Mouse (Mus musculus) layer of hippocampus, postnatal 14 days (tissue): ENCODE data around the gene Cacna1a. TPM values are rescaled to one million over a fixed set of nuclear protein-coding genes. Genes with fewer than 3 reads are reported as not detected.

ENCODE experiments used
- DNase-seq, 2 experiments: peaks; one replicate each; pipeline ENCODE4 v3.0.0; 2021 to 2022; ENCODE audit warnings: low spot score in 2 of 2, mixed read lengths in 1 of 2
- long read RNA-seq, 2 experiments: library from polyadenylated mRNA; stranded (forward); transcript quantifications; one replicate each; pipeline ENCODE4 v2.0.0; 2021
- total RNA-seq, 2 experiments: library from RNA; stranded (reverse); gene quantifications; 2 replicates each; pipeline ENCODE4 v1.2.3; 2021

Cacna1a gene
- total RNA-seq, result 100 to 1,000 TPM; 256 to 259 TPM
- long read RNA-seq, experiment 1, partial matches to known transcripts, result 1 of 7 reads
- long read RNA-seq, experiment 1, other reads (novel, unspliced or antisense), result 6 of 7 reads
- long read RNA-seq, experiment 2, partial matches to known transcripts, result 10 of 17 reads
- long read RNA-seq, experiment 2, other reads (novel, unspliced or antisense), result 7 of 17 reads

DNA sequence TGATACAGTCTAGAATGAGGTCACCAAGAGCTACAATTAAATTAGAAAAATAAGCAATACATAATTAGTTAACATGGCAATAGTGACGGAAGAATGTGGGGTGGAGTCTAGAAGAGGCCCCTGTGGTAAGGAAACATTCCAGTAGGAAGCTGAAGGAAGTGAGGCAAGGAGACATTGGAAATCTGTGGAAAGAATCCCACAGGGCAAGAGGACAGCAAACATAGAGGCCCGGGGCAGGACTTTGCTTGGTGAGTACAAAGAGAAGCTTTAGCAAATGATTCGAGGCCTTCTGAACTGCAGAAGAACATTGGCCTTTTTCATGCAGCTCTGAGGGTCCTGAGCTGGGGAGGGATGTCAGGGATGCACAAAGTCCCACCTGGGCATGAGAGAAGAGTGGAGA is at the start of gene Cacna1a:
TSS of gene Cacna1a (plus strand) at position 166 of the 400 bp plus-strand sequence.
- no peak for DNase-seq

DNA sequence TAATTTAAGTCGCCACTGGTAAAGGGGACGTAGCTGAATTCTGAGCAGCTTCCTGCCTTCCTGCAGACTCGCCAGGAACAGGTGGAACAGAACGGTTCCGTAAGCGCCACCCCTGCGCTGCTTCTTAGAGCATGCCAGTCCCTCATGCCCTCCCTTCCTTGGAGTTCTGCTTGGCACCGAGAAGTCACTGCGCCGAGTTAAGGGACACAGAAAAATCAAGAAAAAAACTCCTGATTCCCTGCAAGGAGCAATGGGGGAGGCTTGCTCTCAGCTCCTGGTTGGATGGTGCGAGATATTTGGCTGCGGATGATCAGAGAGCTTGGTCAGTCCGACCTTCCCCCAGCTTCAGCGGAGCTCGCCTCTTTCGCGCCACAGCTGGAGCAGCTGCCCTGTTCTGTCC is 49.7 kb upstream of the Cacna1a start:
- DNase-seq, result no peak

DNA sequence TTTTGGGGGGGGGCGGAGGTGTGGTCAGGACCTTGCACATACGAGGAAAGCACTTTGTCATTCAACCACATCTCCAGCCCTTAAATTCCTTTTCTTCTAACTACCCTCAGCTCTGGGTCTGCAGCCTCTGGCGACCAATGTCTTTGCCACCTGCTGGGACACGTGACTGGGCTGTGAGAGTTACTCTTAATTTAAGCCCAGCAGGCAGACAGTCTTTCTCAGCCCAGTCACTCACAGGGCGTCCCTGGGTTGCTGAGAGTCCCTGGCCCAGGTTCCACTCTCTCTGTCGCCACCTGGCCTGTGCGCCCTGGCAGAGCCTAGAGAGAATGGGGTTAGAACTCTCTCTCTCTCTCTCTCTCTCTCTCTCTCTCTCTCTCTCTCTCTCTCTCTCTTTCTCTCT is 48.9 kb upstream of the Cacna1a start:
- DNase-seq, result no peak

DNA sequence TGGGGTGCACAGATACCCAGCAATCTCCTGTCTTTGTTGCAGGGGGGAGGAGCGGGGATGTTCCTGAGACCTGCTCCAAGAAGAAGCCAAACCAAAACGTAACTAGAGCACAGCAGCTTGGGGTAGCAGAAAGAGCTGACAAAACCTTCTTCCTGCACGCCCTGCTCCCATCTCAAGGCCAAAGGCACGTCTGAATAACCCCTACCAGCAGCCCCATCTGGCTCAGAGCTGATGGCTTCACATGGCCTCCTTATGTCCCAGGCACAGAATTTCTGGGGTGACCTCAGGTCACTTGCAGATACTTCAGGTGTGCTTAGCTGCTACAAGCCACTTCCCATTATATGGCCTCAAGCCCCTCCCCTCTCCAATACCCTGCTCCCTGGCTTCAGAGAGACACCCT is 48.4 kb upstream of the Cacna1a start:
- DNase-seq, result no peak

DNA sequence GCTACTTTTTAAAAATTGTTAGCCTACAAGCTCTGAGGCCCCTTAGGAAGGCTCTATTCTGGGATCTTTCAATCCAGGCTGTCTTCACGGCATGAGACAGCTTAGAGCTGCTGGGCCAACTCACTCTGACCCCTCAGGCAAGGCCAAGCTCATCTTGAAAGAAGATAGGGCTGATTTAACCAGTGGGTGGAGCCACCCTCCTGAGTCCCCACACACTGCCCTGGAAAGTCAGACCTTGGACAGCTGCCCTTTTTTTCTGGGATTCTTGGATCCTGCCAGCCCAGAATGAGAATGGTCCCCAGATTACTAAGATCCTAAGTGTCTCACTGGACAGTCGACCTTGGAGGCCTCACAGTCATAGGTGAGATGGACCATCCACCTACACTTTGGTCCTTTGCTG is 47.6 kb upstream of the Cacna1a start:
- DNase-seq, result no peak

DNA sequence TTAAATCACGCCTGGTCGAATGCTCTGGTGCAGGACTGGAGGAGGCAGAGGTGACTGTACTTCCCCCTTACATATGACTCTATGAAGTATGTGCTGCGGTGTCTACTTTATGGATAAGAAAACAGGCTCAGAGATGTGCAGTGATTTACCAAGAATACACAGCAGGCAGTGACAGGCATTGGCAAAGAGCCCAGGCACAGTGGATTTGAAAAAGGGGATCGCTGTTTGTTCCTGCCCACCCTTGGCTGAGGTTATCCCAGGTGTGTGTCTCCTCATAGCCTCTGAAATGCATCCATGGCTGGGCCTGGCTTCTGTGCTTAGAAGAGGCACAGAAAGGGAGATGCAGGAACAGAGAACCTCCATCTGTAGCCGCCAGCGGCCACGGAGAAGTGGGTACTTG is 42.7 kb upstream of the Cacna1a start:
- no peak for DNase-seq

DNA sequence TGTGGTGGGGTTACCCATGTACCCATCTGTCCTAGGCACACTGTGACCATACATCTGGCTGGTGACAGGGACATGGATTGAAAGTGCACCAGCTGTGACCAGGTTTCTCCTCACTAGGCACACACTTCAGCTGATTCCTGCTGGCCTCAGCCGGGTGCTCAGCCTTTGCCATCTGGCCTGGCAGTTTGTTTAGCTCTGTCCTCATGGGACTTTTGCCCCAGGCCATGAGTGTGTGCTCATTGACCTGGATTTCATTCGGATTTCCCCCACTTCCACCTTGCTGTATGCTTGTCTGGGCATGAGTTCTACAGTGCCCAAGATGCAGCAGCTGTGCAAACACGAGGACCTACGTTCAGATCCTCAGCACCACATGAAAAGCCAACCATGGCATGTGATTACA is 41.8 kb upstream of the Cacna1a start:
- DNase-seq, result no peak

DNA sequence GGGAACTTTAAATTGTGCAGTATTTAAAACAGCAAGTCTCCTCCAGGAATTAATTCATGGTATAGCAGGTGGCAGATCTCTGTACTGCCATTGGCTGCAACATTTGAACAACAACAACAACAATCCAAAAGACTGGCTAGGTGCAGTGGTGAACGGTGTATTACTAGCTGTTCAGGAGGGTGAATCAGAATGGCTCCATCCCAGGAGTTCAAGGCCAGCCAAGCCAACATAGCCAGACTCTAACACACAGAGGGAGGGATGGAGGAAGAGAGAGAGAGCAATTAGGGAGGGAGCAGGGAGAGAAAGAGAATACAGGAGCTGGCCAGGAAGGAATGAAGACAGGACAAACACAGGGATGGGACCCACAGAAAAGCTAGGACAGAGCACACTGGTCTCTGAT is 38.7 kb upstream of the Cacna1a start:
- no peak for DNase-seq

DNA sequence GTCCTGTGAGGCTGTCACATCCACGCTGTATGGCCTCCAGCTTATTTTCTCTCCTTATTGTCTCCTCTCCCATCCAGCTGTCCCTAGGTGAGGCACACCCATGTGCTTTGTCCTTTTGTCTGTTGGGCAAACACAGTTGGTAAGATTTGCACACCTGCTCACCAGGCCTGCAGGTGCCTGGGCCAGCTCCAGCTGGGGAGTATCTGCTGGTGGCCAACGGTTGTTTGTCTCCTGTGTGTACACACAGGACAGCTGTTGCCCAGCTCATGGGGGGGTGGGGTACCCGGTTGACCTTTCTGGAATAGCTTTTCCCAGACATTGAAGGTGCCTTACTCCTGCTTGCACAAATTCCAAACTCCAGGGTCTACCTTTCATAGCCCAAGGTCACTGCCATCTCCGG is 37.3 kb upstream of the Cacna1a start:
- DNase-seq, result no peak

DNA sequence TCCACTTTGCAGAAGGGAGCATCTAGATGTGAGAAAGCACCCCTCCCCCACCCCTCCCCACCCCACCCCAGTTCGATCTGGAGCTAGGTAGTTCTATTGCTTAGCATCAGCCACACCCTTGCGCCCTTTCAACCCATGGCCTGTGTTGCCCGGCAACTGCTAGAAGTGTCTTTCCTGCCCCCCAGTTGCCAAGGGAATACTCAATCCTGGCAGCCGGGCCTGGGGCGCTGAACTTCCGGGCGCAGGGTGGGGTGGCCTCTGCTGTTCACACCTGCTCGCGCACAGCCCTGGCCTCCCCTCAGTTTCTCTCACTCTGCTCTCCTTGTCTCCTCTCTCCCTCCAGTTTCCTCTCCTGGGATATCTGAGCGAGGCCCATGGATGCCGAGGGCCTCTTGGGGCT is 31.8 kb upstream of the Cacna1a start:
- no peak for DNase-seq

DNA sequence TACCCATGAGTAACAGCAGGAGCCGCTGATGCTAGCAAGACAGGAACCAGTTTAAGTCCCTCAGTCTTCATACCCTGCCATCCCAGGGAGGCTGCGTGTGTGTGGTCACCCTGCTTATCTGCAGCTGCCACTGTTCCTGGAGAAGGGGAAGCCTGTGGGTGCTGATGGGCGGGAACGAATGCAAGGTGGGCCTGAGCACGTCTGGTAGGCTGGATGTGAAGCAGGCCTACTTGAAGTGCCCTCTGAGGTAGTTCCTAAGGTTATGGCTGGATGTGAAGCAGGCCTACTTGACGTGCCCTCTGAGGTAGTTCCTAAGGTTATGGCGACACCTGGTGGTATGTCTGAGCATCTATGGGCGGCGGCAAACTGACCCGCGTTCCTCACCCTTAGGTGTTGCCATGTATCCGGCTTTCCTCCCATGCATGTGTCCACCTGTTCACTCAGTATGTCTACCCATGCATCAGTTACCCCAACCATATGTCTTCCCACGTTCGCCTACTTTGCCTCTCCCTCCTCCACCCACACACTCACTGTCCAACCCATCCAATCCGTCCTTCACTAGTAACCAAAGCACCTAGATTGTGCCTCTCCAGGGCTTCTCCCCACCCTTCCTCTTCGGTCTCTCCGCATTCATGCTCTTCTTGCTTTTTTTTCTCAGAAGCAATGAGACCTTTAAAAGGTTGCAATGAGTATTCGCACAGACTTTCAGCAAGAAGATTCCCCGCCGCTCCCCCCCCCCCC is 30.4 kb upstream of the Cacna1a start:
- DNase-seq, result peak; percentile 73 to 77

DNA sequence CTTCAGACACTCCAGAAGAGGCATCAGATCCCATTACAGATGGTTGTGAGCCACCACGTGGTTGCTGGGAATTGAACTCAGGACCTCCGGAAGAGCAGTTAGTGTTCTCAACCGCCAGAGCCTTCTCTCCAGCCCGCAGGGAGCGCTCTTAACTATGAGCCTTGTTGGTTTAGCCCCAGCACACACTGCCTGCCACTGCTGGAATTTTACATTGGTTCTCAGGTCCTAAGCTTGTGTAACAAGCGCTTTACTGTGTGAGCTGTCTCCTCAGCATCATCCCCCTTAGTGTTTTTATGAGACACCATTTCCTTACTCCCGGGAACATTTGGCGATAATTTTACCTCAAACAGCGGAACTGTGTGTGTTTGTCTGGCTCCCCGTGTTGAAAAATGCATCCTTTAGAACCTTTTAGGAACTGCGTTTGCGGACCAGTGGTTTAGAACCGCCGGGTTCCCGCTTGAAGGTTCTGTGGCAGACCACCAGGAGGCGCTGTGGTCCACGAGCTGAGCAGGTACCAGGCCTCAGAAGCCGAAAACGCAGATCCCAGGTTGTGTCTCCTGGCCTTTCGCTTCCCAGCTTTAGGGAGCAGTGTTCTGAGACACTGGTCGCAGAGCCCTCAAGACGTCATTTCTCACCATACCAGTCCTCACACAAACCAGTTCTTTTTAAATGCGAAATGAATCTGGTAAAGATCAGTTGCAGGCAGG is 24.7 kb upstream of the Cacna1a start:
- peak; percentile 80 to 85 for DNase-seq

DNA sequence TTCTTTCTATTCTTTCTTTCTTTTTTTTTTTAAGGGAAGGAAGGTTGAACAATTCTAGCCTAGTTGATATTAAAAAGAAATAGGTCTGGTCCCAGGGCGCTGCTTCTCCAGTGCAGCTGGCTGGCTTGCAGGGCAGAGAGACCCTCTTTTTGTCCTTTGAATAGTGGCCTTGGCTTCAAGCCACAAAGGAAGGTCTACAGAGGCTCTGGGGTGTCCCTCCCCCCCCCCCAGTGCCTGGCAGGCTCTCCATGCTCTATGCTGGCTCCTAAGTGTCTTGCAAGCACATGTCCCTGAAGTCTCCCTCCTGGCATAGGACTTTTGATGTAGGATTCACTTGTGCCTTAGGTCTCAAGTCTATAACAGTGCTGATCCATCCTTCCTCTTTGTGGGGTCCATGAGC is 23.0 kb upstream of the Cacna1a start:
- no peak for DNase-seq

DNA sequence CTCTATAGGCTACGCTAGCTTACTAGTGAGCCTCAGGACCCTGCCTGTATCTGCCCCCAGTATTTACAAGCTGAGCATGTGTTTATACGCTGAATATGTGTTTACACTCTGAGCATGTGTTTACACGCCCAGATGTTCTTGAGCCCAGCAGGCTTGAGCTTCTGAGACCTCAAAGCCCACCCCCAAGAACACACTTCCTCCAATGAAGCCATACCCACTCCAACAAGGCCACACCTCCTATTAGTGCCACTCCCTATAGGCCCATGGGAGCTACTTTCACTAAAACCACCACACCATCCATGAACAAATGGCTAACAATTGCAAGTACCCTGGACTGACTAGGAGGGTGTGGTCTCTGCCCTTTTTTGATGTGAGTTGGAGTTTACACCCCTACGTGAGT is 17.3 kb upstream of the Cacna1a start:
- DNase-seq, result no peak

DNA sequence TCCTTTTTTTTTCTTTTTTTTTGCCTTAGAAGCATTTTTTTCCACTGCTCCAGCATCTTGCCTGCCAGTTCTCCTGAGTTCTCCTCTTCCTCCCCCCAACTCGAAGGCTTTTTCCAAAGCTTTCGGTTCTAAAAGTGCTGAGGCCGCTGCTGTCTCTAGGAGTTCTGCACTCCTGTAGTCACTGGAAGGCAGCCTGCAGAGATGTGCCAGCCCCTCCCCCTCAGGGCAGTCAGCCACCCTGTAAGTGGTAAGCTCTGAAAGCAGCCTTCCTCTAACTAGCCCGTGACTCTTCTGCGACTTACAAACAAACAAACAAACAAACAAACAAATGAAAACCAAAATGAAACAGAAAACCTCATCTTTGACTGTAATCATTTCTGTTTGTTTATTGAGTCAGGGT is 13.2 kb upstream of the Cacna1a start:
- no peak for DNase-seq

DNA sequence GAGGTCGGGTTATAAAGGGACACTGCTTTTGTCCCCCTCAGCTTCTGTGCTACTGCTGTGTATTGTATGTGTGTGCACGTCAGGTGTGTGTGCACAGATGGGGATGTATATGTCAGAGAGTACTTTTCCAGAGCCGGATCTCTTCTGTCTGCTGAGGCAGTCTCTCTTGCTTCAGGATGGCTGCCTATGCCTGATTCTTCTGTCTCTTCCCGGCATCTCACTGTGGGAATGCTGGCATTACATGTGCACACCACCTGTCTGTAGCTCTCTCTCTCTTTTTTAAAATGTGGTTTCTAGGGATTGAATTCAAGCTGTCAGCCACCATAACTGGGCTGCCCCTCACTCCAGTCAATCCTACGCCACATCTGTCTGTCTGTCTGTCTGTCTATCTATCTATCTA is 12.4 kb upstream of the Cacna1a start:
- no peak for DNase-seq

DNA sequence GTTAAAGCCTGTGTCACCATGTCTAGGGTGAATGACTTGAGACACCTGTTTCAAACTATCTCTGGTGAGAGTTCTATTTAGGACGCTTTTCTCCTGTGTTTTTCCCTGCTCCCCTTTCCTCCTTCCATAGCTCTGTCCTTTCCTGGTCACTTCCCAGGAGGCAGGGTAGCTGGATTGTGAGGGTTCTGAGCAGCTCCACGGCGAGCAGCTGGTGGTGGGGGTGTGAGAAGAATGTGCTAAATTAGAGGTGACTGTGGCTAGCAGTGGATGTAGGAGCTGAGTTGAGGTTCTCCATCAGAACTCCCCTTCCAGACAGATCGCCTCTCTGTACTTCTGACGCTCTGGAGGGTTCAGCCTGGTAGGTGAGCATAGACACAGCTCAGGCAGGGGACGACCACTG is 11.7 kb upstream of the Cacna1a start:
- DNase-seq, result no peak

DNA sequence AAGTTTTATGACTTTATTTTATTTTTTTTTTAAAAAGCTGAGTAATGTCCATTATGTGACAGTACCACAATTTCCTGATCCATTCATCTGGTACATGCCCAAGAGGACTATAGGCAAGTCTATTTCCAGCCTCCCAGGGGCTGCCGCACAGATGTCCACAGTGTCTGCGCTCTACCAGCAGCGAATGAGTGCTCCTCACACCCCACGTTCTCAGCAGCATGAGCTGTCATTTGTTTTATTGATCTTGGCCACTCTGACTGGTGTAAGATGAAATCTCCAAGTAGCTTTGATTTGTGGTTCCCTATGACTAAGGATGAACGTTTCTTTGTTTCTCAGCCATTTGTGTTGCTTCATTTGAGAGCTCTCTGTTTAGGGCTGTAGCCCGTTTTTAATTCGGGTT is 6.6 kb upstream of the Cacna1a start:
- no peak for DNase-seq

DNA sequence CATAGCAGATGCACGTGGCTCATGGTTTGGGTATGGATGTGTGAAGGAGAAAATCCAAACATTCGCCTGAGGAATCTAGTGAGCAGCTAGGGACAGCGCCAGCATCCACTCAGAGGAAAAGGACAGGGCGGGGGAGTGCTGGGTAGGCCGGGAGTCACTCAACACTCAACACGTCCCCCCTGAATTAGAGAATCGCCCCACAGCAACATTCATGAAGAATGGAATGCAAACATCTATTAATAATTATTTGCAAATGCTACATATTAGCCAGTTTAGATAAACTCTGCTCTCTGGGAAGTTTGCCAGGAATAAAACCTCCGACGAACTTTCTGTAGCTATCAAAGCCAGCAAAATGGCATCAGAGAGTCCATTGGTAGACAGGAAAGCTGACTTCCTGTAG is 533 bp downstream of the Cacna1a start:
- DNase-seq, result no peak

DNA sequence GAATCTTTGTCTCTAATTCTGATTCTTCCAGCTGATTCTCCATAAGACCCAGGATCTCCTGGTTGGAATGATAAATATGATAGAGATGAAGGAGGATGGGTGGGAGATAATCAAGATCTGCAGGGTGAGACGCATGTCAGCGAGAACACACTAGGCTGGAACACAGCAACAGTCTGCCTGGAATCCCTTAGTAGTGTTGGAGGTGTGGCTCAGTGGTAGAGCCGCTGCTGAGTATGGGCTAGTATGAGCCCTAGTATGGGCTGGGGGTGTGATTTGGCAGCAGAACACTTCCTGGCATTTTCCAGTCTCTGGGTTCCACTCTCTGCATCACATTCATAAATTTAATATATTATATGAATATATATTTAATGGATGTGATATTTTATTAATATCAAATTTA is 933 bp downstream of the Cacna1a start:
- DNase-seq, result no peak

DNA sequence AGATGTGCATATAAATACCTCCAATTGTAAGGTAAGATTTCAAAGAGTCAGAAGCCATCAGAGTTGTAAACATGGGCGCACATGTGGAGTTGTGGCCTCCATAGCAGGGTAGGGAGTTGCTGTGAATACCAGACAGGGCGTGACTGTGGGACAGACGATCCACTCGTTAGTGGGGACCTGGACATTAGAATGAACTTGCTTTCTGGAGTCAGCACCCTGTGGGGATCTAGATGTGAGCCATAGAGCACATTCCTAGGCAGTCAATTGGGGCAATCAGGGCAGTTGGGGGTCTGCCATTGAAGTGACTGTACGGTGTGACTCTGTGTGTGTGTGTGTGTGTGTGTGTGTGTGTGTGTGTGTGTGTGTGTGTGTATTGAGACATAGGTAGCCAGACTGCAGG is 3.4 kb downstream of the Cacna1a start:
- no peak for DNase-seq

DNA sequence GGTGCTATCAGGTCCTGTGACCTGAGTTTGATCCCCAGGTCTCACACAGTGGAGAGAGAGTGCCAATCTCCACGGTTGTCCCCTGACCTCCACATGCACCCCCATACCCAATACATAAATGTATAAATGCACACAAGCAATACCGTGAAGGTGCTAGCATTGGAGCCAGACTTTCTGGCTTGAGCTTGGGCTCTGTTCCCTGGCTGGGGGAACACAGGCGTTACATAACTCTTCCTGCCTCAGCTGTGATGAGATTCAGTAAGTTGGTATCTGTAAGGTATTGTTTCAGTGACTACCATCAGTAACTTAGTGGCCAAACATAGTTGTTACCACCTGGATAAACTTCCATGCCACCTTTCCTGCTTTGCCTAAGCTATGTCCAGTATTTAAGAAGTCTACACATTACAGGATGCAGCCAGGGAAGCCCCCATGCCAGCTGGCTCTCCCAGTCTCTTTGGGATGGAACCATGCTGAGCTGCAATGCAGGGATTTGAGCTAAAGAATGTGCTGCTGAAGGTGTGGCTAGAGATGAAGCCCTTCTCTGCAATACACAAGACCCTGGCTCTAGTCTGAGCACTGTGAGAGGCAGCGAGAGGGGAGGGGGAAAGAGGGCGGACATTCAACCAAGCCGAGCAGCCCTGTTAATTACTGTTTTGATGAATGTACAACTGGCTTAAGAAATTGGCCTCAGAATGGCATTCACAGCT is 7.7 kb downstream of the Cacna1a start:
- no peak for DNase-seq
